Mouse (Mus musculus): ENCODE measurements around the gene Rab11b. TPM values are rescaled to one million over a fixed set of nuclear protein-coding genes. Genes with fewer than 3 reads are reported as not detected.

Rab11b gene
- 325 and 350 TPM in 2 replicates for polyA plus RNA-seq (2016; fragmentation: Nextera tagmentation; extraction: Ambion mirVana)

- H3K36me3 ChIP-seq = peaks cover 30% of the 10 kb centered on the region
- peaks cover 38% of the 10 kb centered on the region for H3K4me1 ChIP-seq
- peak within 1 kb of the TSS; percentile 100 for H3K27ac ChIP-seq
- H3K27me3 ChIP-seq (ENCODE audit: low read depth, poor library complexity, severe bottlenecking) = no peaks in the 10 kb centered on the region
- DNase-seq (ENCODE audit: low spot score) = peak; percentile 95
- WGBS = 3% methylated on average over 35 of the region's 35 CpGs
- no peaks in the 10 kb centered on the region for H3K9me3 ChIP-seq (replicated peaks)
- peak within 1 kb of the TSS; percentile 91 for H3K4me3 ChIP-seq
These were observed at the start of gene Rab11b for GRCm38 (mm10) chr17:33760255-33761165. Gene Rab11b, minus strand, starts transcription at chr17:33760530.

- Histone ChIP-seq H3K4me1 (peaks cover 22% of the 10 kb centered on the region), H3K27ac (no peak overlapping the region), H3K4me3 (no peak overlapping the region), H3K9me3 (replicated peaks) (no peaks in the 10 kb centered on the region), H3K27me3 (ENCODE audit: low read depth, poor library complexity, severe bottlenecking) (peaks cover 14% of the 10 kb centered on the region), H3K36me3 (no peaks in the 10 kb centered on the region)
- DNase-seq (ENCODE audit: low spot score) = no peak
- WGBS = 39% methylated on average over 10 of the region's 10 CpGs
These were observed 47.9 kb upstream of the Rab11b start for GRCm38 (mm10) chr17:33808192-33808591.

- Histone ChIP-seq H3K27me3 (ENCODE audit: low read depth, poor library complexity, severe bottlenecking) (peaks cover 14% of the 10 kb centered on the region), H3K9me3 (replicated peaks) (no peaks in the 10 kb centered on the region), H3K4me1 (peaks cover 17% of the 10 kb centered on the region), H3K4me3 (no peak overlapping the region), H3K36me3 (no peaks in the 10 kb centered on the region), H3K27ac (no peak overlapping the region)
- no peak for DNase-seq (ENCODE audit: low spot score)
- WGBS = 56% methylated on average over 8 of the region's 9 CpGs
These were observed 47.0 kb upstream of the Rab11b start for GRCm38 (mm10) chr17:33807181-33807888.

- H3K4me3 ChIP-seq = no peak overlapping the region
- H3K4me1 ChIP-seq = peaks cover 7% of the 10 kb centered on the region
- no peaks in the 10 kb centered on the region for H3K36me3 ChIP-seq
- no peak for DNase-seq (ENCODE audit: low spot score)
- 65% methylated on average over 1 of the region's 1 CpGs for WGBS
- H3K27ac ChIP-seq = no peak overlapping the region
- H3K27me3 ChIP-seq (ENCODE audit: low read depth, poor library complexity, severe bottlenecking) = no peaks in the 10 kb centered on the region
- no peaks in the 10 kb centered on the region for H3K9me3 ChIP-seq (replicated peaks)
These were observed 44.4 kb upstream of the Rab11b start for GRCm38 (mm10) chr17:33804745-33805144.

- peaks cover 7% of the 10 kb centered on the region for H3K4me1 ChIP-seq
- no peak for DNase-seq (ENCODE audit: low spot score)
- H3K9me3 ChIP-seq (replicated peaks) = no peaks in the 10 kb centered on the region
- no peak overlapping the region for H3K27ac ChIP-seq
- H3K36me3 ChIP-seq = no peaks in the 10 kb centered on the region
- H3K27me3 ChIP-seq (ENCODE audit: low read depth, poor library complexity, severe bottlenecking) = no peaks in the 10 kb centered on the region
- whole genome bisulfite sequencing = 60% methylated on average over 4 of the region's 4 CpGs
- H3K4me3 ChIP-seq = no peak overlapping the region
These were observed 43.9 kb upstream of the Rab11b start for GRCm38 (mm10) chr17:33804205-33804604.

- no peak for DNase-seq (ENCODE audit: low spot score)
- H3K27me3 ChIP-seq (ENCODE audit: low read depth, poor library complexity, severe bottlenecking) = no peaks in the 10 kb centered on the region
- H3K36me3 ChIP-seq = no peaks in the 10 kb centered on the region
- H3K9me3 ChIP-seq (replicated peaks) = no peaks in the 10 kb centered on the region
- no peaks in the 10 kb centered on the region for H3K4me1 ChIP-seq
- H3K4me3 ChIP-seq = no peak overlapping the region
- no peak overlapping the region for H3K27ac ChIP-seq
- WGBS = 8% methylated on average over 2 of the region's 2 CpGs
These were observed 41.9 kb upstream of the Rab11b start for GRCm38 (mm10) chr17:33802221-33802620.

GRCm38 (mm10) chr17:33799277-33799676, 38.9 kb upstream of the Rab11b start:
- 72% methylated on average over 1 of the region's 1 CpGs for WGBS
- Histone ChIP-seq H3K27ac (no peak overlapping the region), H3K4me1 (no peaks in the 10 kb centered on the region), H3K9me3 (replicated peaks) (no peaks in the 10 kb centered on the region), H3K27me3 (ENCODE audit: low read depth, poor library complexity, severe bottlenecking) (no peaks in the 10 kb centered on the region), H3K36me3 (no peaks in the 10 kb centered on the region), H3K4me3 (no peak overlapping the region)
- DNase-seq (ENCODE audit: low spot score) = no peak

- Histone ChIP-seq H3K4me3 (no peak overlapping the region), H3K4me1 (no peaks in the 10 kb centered on the region), H3K36me3 (no peaks in the 10 kb centered on the region), H3K9me3 (replicated peaks) (no peaks in the 10 kb centered on the region), H3K27me3 (ENCODE audit: low read depth, poor library complexity, severe bottlenecking) (no peaks in the 10 kb centered on the region), H3K27ac (no peak overlapping the region)
- WGBS = 58% methylated on average over 3 of the region's 3 CpGs
- no peak for DNase-seq (ENCODE audit: low spot score)
These were observed 38.0 kb upstream of the Rab11b start for GRCm38 (mm10) chr17:33798306-33798705.

GRCm38 (mm10) chr17:33788732-33789131, 28.4 kb upstream of the Rab11b start:
- Histone ChIP-seq H3K4me1 (peaks cover 9% of the 10 kb centered on the region), H3K9me3 (replicated peaks) (no peaks in the 10 kb centered on the region), H3K27ac (no peak overlapping the region), H3K4me3 (no peak overlapping the region), H3K27me3 (ENCODE audit: low read depth, poor library complexity, severe bottlenecking) (no peaks in the 10 kb centered on the region), H3K36me3 (no peaks in the 10 kb centered on the region)
- DNase-seq (ENCODE audit: low spot score) = no peak
- 89% methylated on average over 4 of the region's 4 CpGs for WGBS

GRCm38 (mm10) chr17:33786375-33786774, 26.0 kb upstream of the Rab11b start:
- no peaks in the 10 kb centered on the region for H3K36me3 ChIP-seq
- DNase-seq (ENCODE audit: low spot score) = no peak
- H3K27me3 ChIP-seq (ENCODE audit: low read depth, poor library complexity, severe bottlenecking) = no peaks in the 10 kb centered on the region
- no peak overlapping the region for H3K27ac ChIP-seq
- no peaks in the 10 kb centered on the region for H3K9me3 ChIP-seq (replicated peaks)
- H3K4me3 ChIP-seq = no peak overlapping the region
- WGBS = 85% methylated on average over 18 of the region's 18 CpGs
- H3K4me1 ChIP-seq = peaks cover 24% of the 10 kb centered on the region

GRCm38 (mm10) chr17:33784939-33785338, 24.6 kb upstream of the Rab11b start:
- Histone ChIP-seq H3K4me1 (peaks cover 38% of the 10 kb centered on the region), H3K36me3 (no peaks in the 10 kb centered on the region), H3K27me3 (ENCODE audit: low read depth, poor library complexity, severe bottlenecking) (no peaks in the 10 kb centered on the region), H3K27ac (no peak overlapping the region), H3K4me3 (no peak overlapping the region), H3K9me3 (replicated peaks) (no peaks in the 10 kb centered on the region)
- DNase-seq (ENCODE audit: low spot score) = no peak
- WGBS = 90% methylated on average over 2 of the region's 2 CpGs

GRCm38 (mm10) chr17:33783408-33783807, 23.1 kb upstream of the Rab11b start:
- no peaks in the 10 kb centered on the region for H3K27me3 ChIP-seq (ENCODE audit: low read depth, poor library complexity, severe bottlenecking)
- peaks cover under 1% of the 10 kb centered on the region; the same call in 1 of the 2 replicates for H3K36me3 ChIP-seq
- peaks cover 53% of the 10 kb centered on the region for H3K4me1 ChIP-seq
- no peak for DNase-seq (ENCODE audit: low spot score)
- H3K4me3 ChIP-seq = no peak overlapping the region
- H3K9me3 ChIP-seq (replicated peaks) = no peaks in the 10 kb centered on the region
- H3K27ac ChIP-seq = no peak overlapping the region

- peak overlapping the region; percentile 67 for H3K4me3 ChIP-seq
- 38% methylated on average over 4 of the region's 4 CpGs for WGBS
- no peaks in the 10 kb centered on the region for H3K9me3 ChIP-seq (replicated peaks)
- peak; percentile 32 for DNase-seq (ENCODE audit: low spot score)
- H3K27ac ChIP-seq = peak overlapping the region; percentile 90
- peaks cover 60% of the 10 kb centered on the region for H3K4me1 ChIP-seq
- H3K27me3 ChIP-seq (ENCODE audit: low read depth, poor library complexity, severe bottlenecking) = no peaks in the 10 kb centered on the region
- H3K36me3 ChIP-seq = peaks cover 14% of the 10 kb centered on the region
These were observed 21.7 kb upstream of the Rab11b start for GRCm38 (mm10) chr17:33782067-33782466.
